Mouse (Mus musculus) gastrocnemius, postnatal 4 days (tissue): Measurements from ENCODE around the gene Arr3. TPM values are rescaled to one million over a fixed set of nuclear protein-coding genes. Genes with fewer than 3 reads are reported as not detected.
A peak's percentile ranks its signal among the peaks of the same experiment; 100 is the strongest.

Source experiments
- DNase-seq, 2 experiments: peaks; one replicate each; pipeline ENCODE4 v3.0.0; 2021 to 2022; ENCODE audit warnings: low spot score in 2 of 2, mixed read lengths in 2 of 2
- long read RNA-seq, 2 experiments: library from polyadenylated mRNA; stranded (forward); transcript quantifications; one replicate each; pipeline ENCODE4 v2.0.0; 2021
- total RNA-seq, 2 experiments: library from RNA; stranded (reverse); gene quantifications; 2 replicates each; pipeline ENCODE4 v1.2.3; 2021

Gene Arr3
- not detected for total RNA-seq
- long read RNA-seq, experiment 1: 0 reads
- long read RNA-seq, experiment 2: 0 reads

DNA sequence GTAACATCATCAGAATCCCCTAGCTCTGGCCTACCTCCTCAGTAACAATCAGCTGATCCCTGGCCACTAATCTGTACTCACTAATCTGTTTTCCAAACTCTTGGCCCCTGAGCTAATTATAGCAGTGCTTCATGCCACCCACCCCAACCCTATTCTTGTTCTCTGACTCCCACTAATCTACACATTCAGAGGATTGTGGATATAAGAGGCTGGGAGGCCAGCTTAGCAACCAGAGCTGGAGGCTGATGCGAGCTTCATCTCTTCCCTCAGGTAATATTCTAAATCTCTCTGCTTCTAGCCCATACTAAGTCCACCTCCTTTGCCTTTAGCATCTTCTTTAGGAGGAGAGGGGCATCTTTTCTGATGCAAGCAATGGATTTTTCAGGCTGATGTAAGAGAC lies at the start of gene Arr3:
Gene Arr3, plus strand, starts transcription at position 184 of the 400 bp plus-strand sequence.
- no peak for DNase-seq

DNA sequence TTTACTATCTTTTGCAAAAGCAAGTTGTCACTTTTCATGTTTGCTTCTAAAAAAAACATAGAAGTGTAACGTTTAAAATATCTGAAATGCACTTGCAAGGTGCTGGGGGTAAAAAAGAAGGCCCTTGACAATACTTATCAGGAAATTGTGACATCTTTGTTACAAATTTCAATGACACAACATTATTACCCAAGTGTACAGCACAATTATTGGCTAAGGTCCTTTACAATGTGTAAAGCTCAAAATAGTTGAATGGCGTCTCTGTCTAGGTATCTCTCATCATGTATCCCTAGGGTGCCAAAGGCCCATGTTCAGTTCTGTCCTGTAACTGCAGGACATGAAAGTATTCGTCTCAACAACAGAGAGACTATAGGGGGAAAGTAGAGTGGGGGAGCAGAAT lies 49.3 kb upstream of the Arr3 start:
- no peak for DNase-seq

DNA sequence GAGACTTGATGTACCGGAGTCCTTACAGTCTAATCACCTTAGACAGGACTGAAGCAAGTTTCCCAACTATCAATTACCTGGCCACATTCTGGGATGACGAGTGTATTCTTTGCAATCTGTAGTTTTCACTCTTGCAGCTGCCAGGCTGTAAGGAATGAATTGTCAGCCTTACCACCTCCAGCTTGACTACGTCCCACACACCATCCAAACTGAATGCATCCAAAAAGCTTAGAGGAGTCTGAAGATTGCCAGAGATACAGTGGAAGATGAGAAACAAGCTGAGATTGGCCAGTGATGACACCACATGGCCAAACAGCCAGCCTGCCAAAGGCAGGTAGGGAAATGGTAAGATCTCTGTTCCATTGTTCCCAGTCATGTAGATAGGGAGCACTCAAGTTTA lies 39.6 kb upstream of the Arr3 start:
- no peak for DNase-seq

DNA sequence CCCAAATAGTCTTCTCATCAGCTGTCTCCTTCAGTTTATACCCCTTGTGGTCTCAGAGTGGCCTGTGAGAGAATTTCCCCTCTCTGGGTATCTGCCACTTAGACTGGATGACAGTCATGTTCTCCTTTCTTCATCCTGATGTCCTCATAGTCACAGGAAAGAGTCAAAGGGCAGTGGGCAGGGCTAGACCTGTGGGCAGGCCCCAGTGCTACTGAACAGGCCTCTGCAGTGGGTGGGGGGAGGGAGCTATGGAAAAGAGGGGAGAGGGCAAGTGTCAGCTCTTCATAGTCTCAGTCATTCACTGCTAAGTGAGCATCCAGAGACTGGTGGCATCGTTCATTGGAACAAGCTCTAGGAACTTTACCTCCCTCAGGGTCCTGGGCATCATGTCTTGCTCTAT lies 33.3 kb upstream of the Arr3 start, which contains the start of gene Awat1:
Gene Awat1, plus strand, starts transcription at position 301 of the 400 bp plus-strand sequence.
- no peak for DNase-seq

DNA sequence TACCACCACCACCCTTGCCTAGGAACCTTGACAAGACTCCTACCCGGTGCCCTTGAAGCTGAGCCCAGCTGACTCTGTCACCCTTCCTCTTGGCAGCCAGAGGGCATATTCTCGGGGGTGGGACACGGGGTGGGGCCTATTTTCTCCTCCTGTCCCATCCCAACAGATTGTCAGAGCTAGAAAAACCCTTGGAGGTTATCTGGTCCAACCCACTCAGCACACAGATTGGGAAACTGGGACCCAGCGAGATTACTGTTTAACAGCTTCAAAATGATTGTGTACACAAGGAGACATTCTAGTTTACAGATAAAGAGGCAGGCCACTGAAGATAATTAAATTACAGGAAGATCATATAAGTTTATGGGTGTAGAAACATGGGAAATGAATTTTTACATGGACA lies 10.5 kb upstream of the Arr3 start, which contains the start of gene P2ry4:
Gene P2ry4, minus strand, starts transcription at position 79 of the 400 bp plus-strand sequence.
- no peak for DNase-seq

DNA sequence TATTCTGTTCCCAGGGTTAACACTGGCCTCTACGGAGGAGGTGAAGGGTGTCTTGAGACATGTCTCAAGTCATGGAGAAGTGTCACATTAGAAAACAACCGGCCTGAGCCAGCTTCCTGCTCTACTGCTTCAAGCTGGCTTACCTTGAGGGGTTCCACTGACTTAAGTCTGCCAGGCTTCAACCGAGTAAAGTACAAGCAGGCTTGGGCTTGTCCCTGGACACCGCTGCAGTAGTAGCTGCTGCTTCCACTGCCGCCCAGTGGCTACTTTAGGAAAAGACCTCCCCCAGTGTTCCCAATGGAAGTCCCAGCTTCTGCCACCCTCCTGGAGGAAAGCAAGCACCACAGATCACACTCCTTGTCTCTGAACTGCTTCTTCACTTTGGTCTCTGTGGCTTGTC lies 7.9 kb upstream of the Arr3 start:
- peak in 1 of 2 experiments; percentile 11 for DNase-seq

DNA sequence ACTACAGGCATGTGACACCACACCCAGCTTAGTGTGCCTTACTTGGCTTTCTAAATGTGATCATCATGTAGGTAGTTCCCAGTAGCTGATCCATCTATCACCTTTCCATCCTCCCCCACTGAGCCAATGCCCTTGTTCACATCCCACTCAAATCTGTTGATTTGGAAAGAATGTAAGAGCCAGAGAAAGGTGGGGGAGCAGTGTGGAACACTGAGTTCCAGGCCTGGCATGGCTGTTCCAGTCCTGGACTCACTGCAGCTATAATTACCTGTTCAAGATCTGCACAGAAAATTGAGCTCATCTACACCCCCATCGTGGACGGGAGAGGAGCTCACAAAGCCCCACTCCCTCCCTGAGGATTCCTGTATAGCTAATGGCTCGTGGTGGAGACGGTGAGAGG lies 5.5 kb upstream of the Arr3 start:
- no peak for DNase-seq

DNA sequence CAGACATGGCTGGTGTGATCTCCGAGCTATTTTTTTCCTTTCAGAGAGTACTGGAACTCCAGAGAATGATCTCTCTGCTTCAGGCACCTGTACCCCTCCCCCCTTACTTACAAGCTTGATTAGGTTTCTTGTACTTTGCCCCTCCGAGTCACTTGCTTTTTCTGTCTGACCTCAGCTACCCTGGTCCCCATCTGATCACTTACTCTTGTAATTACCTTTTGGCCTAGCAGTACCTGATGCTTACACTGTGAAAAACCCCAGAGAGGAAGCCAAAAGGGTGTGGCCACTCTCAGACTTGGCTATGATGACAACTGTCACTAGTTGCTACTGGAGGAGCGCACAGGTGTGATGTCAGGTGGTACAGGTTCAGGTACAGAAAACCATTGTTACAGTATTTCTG lies 13.2 kb downstream of the Arr3 start:
- DNase-seq: no peak

DNA sequence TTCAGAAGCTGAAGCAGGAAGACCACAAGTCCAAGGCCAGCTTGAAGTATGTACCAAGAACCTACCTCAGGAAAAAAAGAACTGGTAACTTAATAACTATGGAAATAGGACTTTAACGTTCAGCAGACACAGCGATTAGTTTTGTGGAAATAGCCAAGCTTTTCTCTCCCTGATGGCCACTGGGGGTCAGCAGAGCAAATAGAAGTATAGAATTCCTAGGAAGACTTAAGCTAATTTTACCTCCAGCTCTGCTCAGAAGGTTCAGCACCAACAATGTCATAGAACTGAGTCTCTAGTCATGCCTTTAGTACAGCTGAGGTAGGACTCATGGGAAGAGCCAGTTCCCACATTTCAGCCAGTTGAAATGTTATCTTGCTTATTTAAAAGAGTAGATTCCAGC lies 16.1 kb downstream of the Arr3 start:
- no peak for DNase-seq

DNA sequence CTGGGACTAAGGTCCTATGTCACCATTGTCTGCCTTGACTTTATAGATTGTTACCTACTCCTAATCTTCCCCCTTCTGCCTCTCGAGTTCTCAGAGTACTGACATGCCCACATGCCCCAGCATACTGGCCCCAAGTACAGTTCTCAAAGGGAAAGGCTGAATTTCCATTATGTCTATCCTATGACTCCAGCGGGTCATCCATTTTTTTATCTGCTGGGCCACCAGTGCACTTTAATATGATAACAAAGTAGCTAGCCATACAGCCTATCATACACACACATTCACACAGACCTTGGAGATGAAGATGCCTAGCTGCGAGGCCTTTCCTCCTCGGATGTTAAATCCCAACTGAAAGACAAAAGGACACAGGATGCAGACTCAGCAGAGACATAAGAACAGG lies 18.9 kb downstream of the Arr3 start:
- DNase-seq: no peak

DNA sequence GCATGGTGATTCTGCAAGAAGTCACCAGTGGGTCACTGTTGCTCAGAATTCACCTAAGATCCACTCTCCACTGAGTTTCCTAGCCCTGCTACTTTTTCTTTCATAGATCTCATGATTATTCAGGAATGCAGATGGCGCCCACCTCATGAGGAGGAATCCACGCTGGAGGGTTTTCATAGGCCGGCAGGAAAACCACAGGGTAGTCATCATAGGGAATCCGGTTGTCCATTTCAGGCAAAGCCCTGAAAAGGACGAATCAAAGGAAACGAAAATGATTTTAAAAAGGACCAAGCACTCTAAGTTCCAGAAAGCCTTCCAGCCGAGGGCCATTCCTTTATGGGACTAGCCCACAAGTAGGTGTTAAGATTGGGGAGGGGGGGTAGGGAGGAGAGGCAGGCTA lies 19.8 kb downstream of the Arr3 start:
- DNase-seq: no peak

DNA sequence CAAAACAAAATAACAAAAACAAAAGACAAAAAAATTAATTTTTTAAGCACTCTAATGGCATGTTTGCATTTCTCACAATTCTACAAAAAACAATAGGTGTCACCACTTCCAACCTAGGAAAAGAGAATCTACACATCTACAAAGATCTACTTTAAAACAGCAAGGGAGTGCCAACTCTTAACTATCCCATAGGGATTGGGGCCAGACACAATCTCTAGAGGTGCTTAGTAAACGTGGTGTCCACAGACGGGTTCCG lies 20.2 kb downstream of the Arr3 start, which contains the start of gene Kif4:
Gene Kif4, plus strand, starts transcription at position 192 of the 256 bp plus-strand sequence.
- DNase-seq: no peak

DNA sequence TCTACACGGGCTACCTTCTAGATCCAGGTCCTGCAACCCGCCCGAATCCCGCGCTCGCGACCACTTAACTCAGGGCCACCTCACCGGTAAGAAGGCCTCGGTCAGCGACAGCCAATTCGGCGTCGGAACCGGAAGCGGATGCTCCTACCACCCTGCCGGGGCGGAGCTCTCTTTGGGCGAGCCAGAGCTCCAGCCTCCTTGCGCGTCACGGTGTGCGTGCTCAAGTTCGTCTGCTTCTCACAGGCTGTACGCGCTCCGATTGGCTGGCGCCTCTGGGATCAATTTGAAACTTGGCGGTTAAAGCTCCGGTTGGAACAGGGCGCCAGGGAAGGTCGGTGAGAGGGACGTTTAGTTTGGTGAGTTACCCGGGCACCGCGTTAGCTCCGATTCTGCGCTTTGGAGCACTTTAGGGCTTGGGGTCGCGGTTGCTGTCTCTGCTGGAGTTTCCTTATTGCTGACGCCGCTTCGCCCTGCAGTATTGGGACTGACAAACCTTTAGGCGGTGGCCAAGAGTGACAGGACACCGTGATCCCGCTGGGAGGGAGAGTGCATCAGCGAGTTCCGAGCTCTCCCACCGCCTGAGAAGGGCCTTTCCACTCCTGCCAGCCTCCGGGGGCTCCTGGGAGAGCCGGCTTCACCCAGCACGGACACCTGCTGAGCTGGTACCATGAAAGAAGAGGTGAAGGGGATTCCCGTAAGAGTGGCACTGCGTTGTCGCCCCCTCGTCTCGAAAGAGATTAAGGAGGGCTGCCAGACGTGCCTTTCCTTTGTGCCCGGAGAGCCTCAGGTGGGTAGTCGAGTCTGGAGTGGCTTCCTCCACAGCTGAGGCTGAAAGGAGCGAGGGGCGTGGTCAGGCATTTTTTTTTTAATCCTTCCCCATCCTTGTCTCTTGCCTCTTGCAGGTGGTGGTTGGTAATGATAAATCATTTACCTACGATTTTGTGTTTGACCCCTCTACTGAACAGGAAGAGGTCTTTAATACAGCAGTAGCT lies 20.8 kb downstream of the Arr3 start, which contains the start of gene Pdzd11:
Gene Pdzd11, minus strand, starts transcription at position 767 of the 992 bp plus-strand sequence.
- peak; percentile 64 to 86 for DNase-seq

DNA sequence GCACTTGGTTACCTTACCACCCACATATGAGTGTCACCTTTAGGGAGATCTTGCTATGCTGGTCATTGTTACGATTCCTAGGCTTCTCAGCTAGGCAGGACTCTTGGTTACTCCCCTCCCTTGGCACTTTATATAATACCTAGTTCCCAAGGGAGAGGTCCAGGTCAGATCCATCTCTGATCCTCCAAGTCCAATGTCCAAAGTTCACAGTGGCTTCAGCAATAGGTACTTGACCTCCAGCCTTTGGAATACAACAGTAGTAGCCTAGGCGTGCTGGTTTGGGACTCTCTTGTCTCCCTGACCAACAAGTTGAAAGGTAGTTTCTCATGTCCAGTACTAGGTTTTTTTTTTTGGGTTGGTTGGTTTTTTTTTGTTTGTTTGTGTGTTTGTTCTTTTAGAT lies 23.8 kb downstream of the Arr3 start:
- DNase-seq: no peak

DNA sequence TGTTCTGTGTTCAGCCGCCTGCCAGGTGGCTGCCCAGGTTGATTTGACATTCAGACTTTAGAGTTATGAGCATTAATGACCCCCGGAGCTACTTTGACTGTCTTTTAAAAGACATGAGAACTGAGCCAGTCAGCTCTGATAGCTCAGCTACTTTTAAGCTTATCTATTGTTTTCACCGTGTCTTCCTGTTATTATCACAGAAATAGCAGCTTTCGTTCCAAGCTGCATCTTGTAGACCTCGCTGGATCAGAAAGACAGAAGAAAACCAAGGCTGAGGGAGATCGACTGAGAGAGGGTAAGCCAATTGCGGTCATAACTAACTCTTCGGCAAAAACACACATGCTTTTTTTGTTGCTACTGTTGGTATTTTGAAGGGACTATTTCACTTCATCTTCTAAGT lies 33.2 kb downstream of the Arr3 start:
- no peak for DNase-seq

DNA sequence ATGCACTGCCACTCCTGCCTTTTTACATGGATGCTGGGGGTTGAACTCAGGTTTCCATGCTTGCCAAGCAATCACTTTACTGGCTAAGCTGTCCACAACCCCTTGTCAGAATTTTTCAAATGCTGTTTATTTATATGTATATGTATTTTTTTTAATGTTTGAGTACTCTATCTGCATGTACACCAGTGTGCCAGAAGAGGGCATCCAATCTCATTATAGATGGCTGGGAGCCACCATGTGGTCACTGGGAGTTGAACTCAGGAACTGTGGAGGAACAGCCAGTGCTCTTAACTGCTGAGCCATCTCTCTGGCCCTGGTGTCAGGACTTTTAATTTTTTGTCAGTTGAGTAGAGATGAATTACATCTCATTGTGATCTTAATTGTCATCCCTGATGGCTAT lies 47.6 kb downstream of the Arr3 start:
- DNase-seq: no peak

DNA sequence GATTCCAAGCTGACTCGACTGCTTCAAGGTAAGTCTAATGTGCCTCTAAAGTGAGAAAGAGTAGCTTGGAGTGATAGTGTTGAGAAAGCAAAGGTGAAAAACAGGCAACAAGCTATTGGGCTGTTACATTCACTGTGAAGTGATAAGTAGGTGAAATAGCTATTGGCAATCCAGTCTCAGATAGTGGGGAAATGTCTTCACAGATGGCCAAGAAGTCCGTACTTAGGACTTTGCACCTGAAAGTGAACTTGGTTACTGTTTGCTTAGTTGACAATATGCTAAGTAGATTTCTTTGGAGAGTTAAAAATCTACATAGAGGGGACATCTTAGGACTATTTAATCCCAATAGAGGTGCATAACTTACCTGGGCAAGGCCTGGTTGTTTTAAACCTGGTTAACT lies 59.5 kb downstream of the Arr3 start:
- no peak for DNase-seq

Other genes with a start within 250 kb of the Arr3 start
- not detected for gene Otud6a, start 176.5 kb upstream of the Arr3 start, total RNA-seq
- gene Awat2, start 162.8 kb upstream of the Arr3 start, total RNA-seq: under 1 TPM; 0.16 to 0.29 TPM
- 10 to 100 TPM; 46.7 to 55.1 TPM for gene Igbp1, start 111.2 kb upstream of the Arr3 start, total RNA-seq
- under 1 TPM in 1 of 2 experiments, not detected in 1; 0.07 TPM for gene Dgat2l6, start 80.7 kb upstream of the Arr3 start, total RNA-seq
- gene Awat1, start 33.2 kb upstream of the Arr3 start, total RNA-seq: not detected
- gene P2ry4, start 10.6 kb upstream of the Arr3 start, total RNA-seq: not detected
- gene Kif4, start 20.2 kb downstream of the Arr3 start, total RNA-seq: 10 to 100 TPM in 1 of 2 experiments, 1 to 10 TPM in 1; 9.3 to 10.4 TPM
- gene Pdzd11, start 21.1 kb downstream of the Arr3 start, total RNA-seq: 10 to 100 TPM; 29.0 to 33.1 TPM
- gene Gdpd2, start 124.4 kb downstream of the Arr3 start, total RNA-seq: 1 to 10 TPM; 1.6 to 1.8 TPM
- gene Dlg3, start 162.2 kb downstream of the Arr3 start, total RNA-seq: 1 to 10 TPM; 4.8 to 7.7 TPM